Mouse (Mus musculus): ENCODE measurements at regions not wholly inside any gene's neighbourhood (a gene's known extent, or its start where the extent isn't known, plus 50 kb on each side); places are given as distances from the start of the nearest gene placed in this dataset.

DNA sequence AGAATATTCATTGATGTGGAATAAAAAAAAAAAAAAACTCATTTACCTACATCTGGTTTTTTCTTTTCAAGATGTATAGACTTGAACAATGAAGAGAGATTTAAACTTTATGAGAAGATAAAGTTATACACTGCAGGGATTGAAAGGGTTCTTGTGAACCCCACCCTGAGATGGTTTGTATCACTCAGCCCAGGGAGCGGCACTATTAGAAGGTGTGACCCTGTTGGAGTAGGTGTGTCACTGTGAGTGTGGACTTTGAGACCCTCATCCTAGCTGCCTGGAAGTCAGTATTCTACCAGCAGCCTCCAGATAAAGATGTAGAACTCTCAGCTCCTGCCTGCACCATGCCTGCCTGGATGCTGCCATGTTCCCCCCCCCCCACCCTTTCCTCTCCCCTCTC lies 182.7 kb upstream of the Hnrnpa3 start:
- H3K4me2 ChIP-seq (ENCODE audit: low read depth, low read length), result no peak overlapping the region
- H3K36me3 ChIP-seq (replicated peaks; ENCODE audit: control insufficient read depth, insufficient read depth, low read depth, low read length), result no peaks in the 10 kb centered on the region
- H3K27ac ChIP-seq (replicated peaks; ENCODE audit: low read depth, low read length), result no peak overlapping the region
- ATAC-seq (replicated peaks; ENCODE audit: insufficient number of reproducible peaks, low FRiP score, low TSS enrichment, low read depth) (no peak), DNase-seq (ENCODE audit: low spot score) (no peak)
- no peak overlapping the region for H3K4me3 ChIP-seq (ENCODE audit: low read depth, low read length)
- no peak overlapping the region for H3K9ac ChIP-seq (replicated peaks; ENCODE audit: low read length)
- no peaks in the 10 kb centered on the region for H3K9me3 ChIP-seq (replicated peaks; ENCODE audit: control insufficient read depth, low read length)
- H3K4me1 ChIP-seq (ENCODE audit: control insufficient read depth, insufficient read depth, low read length), result no peaks in the 10 kb centered on the region
- H3K27me3 ChIP-seq (ENCODE audit: control insufficient read depth, insufficient read depth, low read length), result no peaks in the 10 kb centered on the region
- 93% methylated on average over 1 of the region's 1 CpGs for WGBS

DNA sequence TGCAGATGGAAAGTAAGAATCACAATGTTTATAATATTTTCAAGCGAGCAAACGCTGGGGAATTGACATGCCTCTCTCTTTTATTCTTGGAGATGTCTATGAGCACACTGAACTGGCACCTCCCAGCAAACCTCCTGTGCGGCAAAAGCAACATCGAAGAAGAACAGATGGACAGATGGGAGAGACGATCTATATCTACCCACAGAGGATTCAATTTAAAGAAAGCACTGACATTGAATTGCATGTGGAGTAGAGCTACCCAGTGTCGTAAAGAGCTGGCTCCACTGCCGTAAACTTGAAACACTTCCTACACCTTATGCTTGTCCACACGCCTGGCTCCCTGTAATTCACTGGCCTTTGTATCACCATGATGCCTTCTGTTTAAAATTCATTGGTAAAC lies 182.0 kb upstream of the Hnrnpa3 start:
- ATAC-seq (replicated peaks; ENCODE audit: insufficient number of reproducible peaks, low FRiP score, low TSS enrichment, low read depth) (no peak), DNase-seq (ENCODE audit: low spot score) (no peak)
- no peak overlapping the region for H3K4me3 ChIP-seq (ENCODE audit: low read depth, low read length)
- no peaks in the 10 kb centered on the region for H3K36me3 ChIP-seq (replicated peaks; ENCODE audit: control insufficient read depth, insufficient read depth, low read depth, low read length)
- H3K9me3 ChIP-seq (replicated peaks; ENCODE audit: control insufficient read depth, low read length), result no peaks in the 10 kb centered on the region
- no peak overlapping the region for H3K27ac ChIP-seq (replicated peaks; ENCODE audit: low read depth, low read length)
- WGBS, result 89% methylated on average over 8 of the region's 8 CpGs
- no peaks in the 10 kb centered on the region for H3K4me1 ChIP-seq (ENCODE audit: control insufficient read depth, insufficient read depth, low read length)
- H3K4me2 ChIP-seq (ENCODE audit: low read depth, low read length), result no peak overlapping the region
- H3K27me3 ChIP-seq (ENCODE audit: control insufficient read depth, insufficient read depth, low read length), result no peaks in the 10 kb centered on the region
- H3K9ac ChIP-seq (replicated peaks; ENCODE audit: low read length), result no peak overlapping the region

DNA sequence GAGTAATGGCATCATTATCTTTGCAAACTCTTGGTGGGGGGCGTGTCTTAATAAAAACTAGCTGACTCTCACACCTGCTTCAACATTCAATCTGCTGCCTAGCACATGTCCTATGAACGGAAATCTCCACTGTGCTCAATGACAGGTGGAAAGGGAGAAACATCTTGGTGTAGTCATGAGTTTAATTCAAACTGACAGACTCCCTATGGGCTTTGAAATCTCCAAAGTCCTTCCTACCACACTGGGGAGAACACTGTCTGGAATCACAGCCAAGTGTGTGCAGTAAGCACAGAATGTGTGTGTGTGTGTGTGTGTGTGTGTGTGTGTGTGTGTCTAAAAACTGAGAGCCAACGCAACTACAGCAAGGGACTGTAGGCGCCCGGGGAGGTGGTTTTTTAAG lies 179.5 kb upstream of the Hnrnpa3 start:
- Histone ChIP-seq H3K4me1 (ENCODE audit: control insufficient read depth, insufficient read depth, low read length) (no peaks in the 10 kb centered on the region), H3K9me3 (replicated peaks; ENCODE audit: control insufficient read depth, low read length) (no peaks in the 10 kb centered on the region), H3K36me3 (replicated peaks; ENCODE audit: control insufficient read depth, insufficient read depth, low read depth, low read length) (no peaks in the 10 kb centered on the region), H3K4me2 (ENCODE audit: low read depth, low read length) (no peak overlapping the region), H3K27ac (replicated peaks; ENCODE audit: low read depth, low read length) (no peak overlapping the region), H3K27me3 (ENCODE audit: control insufficient read depth, insufficient read depth, low read length) (no peaks in the 10 kb centered on the region), H3K4me3 (ENCODE audit: low read depth, low read length) (no peak overlapping the region), H3K9ac (replicated peaks; ENCODE audit: low read length) (no peak overlapping the region)
- ATAC-seq (replicated peaks; ENCODE audit: insufficient number of reproducible peaks, low FRiP score, low TSS enrichment, low read depth) (no peak), DNase-seq (ENCODE audit: low spot score) (no peak)
- 85% methylated on average over 5 of the region's 5 CpGs for WGBS

- Histone ChIP-seq H3K27ac (replicated peaks; ENCODE audit: low read depth, low read length) (no peak overlapping the region), H3K4me1 (ENCODE audit: control insufficient read depth, insufficient read depth, low read length) (no peaks in the 10 kb centered on the region), H3K9me3 (replicated peaks; ENCODE audit: control insufficient read depth, low read length) (no peaks in the 10 kb centered on the region), H3K27me3 (ENCODE audit: control insufficient read depth, insufficient read depth, low read length) (no peaks in the 10 kb centered on the region), H3K9ac (replicated peaks; ENCODE audit: low read length) (no peak overlapping the region), H3K4me2 (ENCODE audit: low read depth, low read length) (no peak overlapping the region), H3K4me3 (ENCODE audit: low read depth, low read length) (no peak overlapping the region), H3K36me3 (replicated peaks; ENCODE audit: control insufficient read depth, insufficient read depth, low read depth, low read length) (no peaks in the 10 kb centered on the region)
- no peak for ATAC-seq (replicated peaks; ENCODE audit: insufficient number of reproducible peaks, low FRiP score, low TSS enrichment, low read depth)
- no peak for DNase-seq (ENCODE audit: low spot score)
- WGBS, result 45% methylated on average over 8 of the region's 8 CpGs
Observed at GRCm38 (mm10) chr2:75481863-75482262, 177.2 kb upstream of the Hnrnpa3 start.

DNA sequence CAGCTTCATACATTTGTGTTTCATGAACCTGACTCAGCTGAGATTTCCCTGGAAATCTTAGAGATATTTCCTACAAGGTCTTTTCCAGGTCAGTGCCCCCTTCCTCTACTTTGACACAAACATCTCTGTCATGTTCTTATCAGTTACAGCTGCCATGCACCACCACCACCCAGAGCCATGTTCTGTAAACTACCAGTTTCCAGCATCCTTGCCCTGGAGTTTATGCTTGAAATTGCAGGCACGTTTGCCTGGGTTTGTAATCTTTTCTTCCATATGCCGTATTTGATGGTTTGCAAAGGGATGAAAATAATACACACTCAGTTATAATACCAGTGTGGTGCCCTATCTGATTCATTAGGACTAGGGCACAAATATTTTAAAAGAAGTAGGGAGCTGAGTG lies 176.6 kb upstream of the Hnrnpa3 start:
- Histone ChIP-seq H3K9me3 (replicated peaks; ENCODE audit: control insufficient read depth, low read length) (no peaks in the 10 kb centered on the region), H3K36me3 (replicated peaks; ENCODE audit: control insufficient read depth, insufficient read depth, low read depth, low read length) (no peaks in the 10 kb centered on the region), H3K4me3 (ENCODE audit: low read depth, low read length) (no peak overlapping the region), H3K27ac (replicated peaks; ENCODE audit: low read depth, low read length) (no peak overlapping the region), H3K4me2 (ENCODE audit: low read depth, low read length) (no peak overlapping the region), H3K27me3 (ENCODE audit: control insufficient read depth, insufficient read depth, low read length) (no peaks in the 10 kb centered on the region), H3K4me1 (ENCODE audit: control insufficient read depth, insufficient read depth, low read length) (no peaks in the 10 kb centered on the region), H3K9ac (replicated peaks; ENCODE audit: low read length) (no peak overlapping the region)
- ATAC-seq (replicated peaks; ENCODE audit: insufficient number of reproducible peaks, low FRiP score, low TSS enrichment, low read depth), result no peak
- 72% methylated on average over 2 of the region's 2 CpGs for WGBS
- DNase-seq (ENCODE audit: low spot score), result no peak

GRCm38 (mm10) chr2:75484951-75485350 lies 174.1 kb upstream of the Hnrnpa3 start:
- WGBS, result 63% methylated on average over 10 of the region's 10 CpGs

DNA sequence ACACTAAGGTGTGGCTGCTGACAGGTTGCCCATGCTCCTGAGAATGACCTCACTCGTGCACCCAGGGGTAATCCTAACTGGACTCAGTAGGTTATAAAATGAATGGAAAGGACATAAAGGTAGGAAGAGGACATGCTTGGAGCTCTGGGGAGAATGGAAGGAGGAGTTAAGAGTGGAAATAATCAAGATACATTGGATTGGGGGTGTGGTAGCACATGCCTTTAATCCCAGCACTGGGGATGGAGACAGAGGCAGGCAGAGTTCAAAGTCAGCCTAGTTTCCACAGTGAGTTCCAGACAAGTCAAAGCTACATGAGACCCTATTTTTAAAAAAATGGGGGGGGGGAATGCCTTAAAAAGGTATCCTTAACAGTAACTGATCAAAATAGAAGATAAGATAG lies 167.9 kb upstream of the Hnrnpa3 start:
- Histone ChIP-seq H3K36me3 (replicated peaks; ENCODE audit: control insufficient read depth, insufficient read depth, low read depth, low read length) (no peaks in the 10 kb centered on the region), H3K27ac (replicated peaks; ENCODE audit: low read depth, low read length) (no peak overlapping the region), H3K9ac (replicated peaks; ENCODE audit: low read length) (no peak overlapping the region), H3K4me1 (ENCODE audit: control insufficient read depth, insufficient read depth, low read length) (no peaks in the 10 kb centered on the region), H3K27me3 (ENCODE audit: control insufficient read depth, insufficient read depth, low read length) (no peaks in the 10 kb centered on the region), H3K4me3 (ENCODE audit: low read depth, low read length) (no peak overlapping the region), H3K4me2 (ENCODE audit: low read depth, low read length) (no peak overlapping the region), H3K9me3 (replicated peaks; ENCODE audit: control insufficient read depth, low read length) (no peaks in the 10 kb centered on the region)
- DNase-seq (ENCODE audit: low spot score), result no peak
- WGBS, result 85% methylated on average over 1 of the region's 1 CpGs
- no peak for ATAC-seq (replicated peaks; ENCODE audit: insufficient number of reproducible peaks, low FRiP score, low TSS enrichment, low read depth)

More at GRCm38 (mm10) chr2:75484951-75485350, 174.1 kb upstream of the Hnrnpa3 start:
- Histone ChIP-seq H3K36me3 (replicated peaks; ENCODE audit: control insufficient read depth, insufficient read depth, low read depth, low read length) (no peaks in the 10 kb centered on the region), H3K27ac (replicated peaks; ENCODE audit: low read depth, low read length) (no peak overlapping the region), H3K4me2 (ENCODE audit: low read depth, low read length) (no peak overlapping the region), H3K27me3 (ENCODE audit: control insufficient read depth, insufficient read depth, low read length) (no peaks in the 10 kb centered on the region), H3K4me1 (ENCODE audit: control insufficient read depth, insufficient read depth, low read length) (no peaks in the 10 kb centered on the region), H3K9me3 (replicated peaks; ENCODE audit: control insufficient read depth, low read length) (no peaks in the 10 kb centered on the region), H3K9ac (replicated peaks; ENCODE audit: low read length) (no peak overlapping the region), H3K4me3 (ENCODE audit: low read depth, low read length) (no peak overlapping the region)
- ATAC-seq (replicated peaks; ENCODE audit: insufficient number of reproducible peaks, low FRiP score, low TSS enrichment, low read depth) (no peak), DNase-seq (ENCODE audit: low spot score) (no peak)

- Histone ChIP-seq H3K27me3 (ENCODE audit: control insufficient read depth, insufficient read depth, low read length) (no peaks in the 10 kb centered on the region), H3K9ac (replicated peaks; ENCODE audit: low read length) (no peak overlapping the region), H3K4me1 (ENCODE audit: control insufficient read depth, insufficient read depth, low read length) (no peaks in the 10 kb centered on the region), H3K4me3 (ENCODE audit: low read depth, low read length) (no peak overlapping the region), H3K36me3 (replicated peaks; ENCODE audit: control insufficient read depth, insufficient read depth, low read depth, low read length) (no peaks in the 10 kb centered on the region), H3K4me2 (ENCODE audit: low read depth, low read length) (no peak overlapping the region), H3K9me3 (replicated peaks; ENCODE audit: control insufficient read depth, low read length) (no peaks in the 10 kb centered on the region), H3K27ac (replicated peaks; ENCODE audit: low read depth, low read length) (no peak overlapping the region)
- no peak for ATAC-seq (replicated peaks; ENCODE audit: insufficient number of reproducible peaks, low FRiP score, low TSS enrichment, low read depth)
- 46% methylated on average over 3 of the region's 3 CpGs for WGBS
- DNase-seq (ENCODE audit: low spot score), result peak; percentile 54
Observed at GRCm38 (mm10) chr2:75491789-75492500, 167.1 kb upstream of the Hnrnpa3 start.
